Comparison of ENCODE assay signal across 24 mouse cellular contexts in the genomic region with DNA sequence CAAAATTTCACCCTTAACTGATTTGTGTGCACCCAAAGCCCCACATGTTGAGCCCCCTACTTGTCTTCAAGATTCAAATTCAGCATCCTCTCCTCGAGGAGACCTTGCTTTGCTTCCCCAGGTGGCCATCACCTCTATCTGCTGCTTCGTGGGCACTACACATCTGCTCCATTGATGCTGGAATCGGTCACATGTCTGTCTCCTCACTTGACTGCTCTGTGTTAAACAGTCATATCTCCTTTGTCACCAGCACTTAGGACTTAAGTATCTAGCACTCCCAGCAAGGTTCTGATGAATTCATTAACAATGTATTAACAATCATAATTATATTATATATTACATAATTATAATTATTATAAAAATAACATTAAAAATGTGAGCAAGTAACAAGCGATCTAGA.
A peak's percentile ranks its signal among the peaks of the same experiment; 100 is the strongest.
DNase-seq lines count a peak whose midpoint lies in the region; ATAC-seq and TF ChIP-seq lines count a peak whose summit lies in the region.
"Had no signal": no experiment of that assay in that cellular context is flagged by ENCODE, and none has a peak within 500 bp of the region (broad histone marks: within the 10 kb centered on the region; RNA-seq: fewer than 3 reads in every experiment).

No protein-coding gene starts in this region.

- H3K9ac ChIP-seq in forebrain, embryonic 13.5 days: no peak overlapping the region
- no peak overlapping the region for H3K9ac ChIP-seq in forebrain, embryonic 15.5 days (replicated peaks)
- no peak overlapping the region for H3K9ac ChIP-seq in forebrain, postnatal 0 days
- no peak overlapping the region for H3K9ac ChIP-seq in intestine, embryonic 14.5 days (ENCODE audit: low read length)
- H3K9ac ChIP-seq in intestine, postnatal 0 days (ENCODE audit: low read depth, low read length): no peak overlapping the region
- H3K9ac ChIP-seq: embryonic facial prominence, embryonic 13.5 days; embryonic facial prominence, embryonic 15.5 days had no signal

- no peak for TF ChIP-seq CTCF in forebrain, postnatal 0 days (IDR thresholded peaks at IDR 0.05; ENCODE audit: low read depth)
- TF ChIP-seq CTCF in intestine, postnatal 0 days (IDR thresholded peaks at IDR 0.05; ENCODE audit: low read depth): no peak

- H3K4me2 ChIP-seq in forebrain, embryonic 13.5 days: no peak overlapping the region
- H3K4me2 ChIP-seq in forebrain, embryonic 15.5 days (replicated peaks): no peak overlapping the region
- no peak overlapping the region for H3K4me2 ChIP-seq in forebrain, postnatal 0 days (ENCODE audit: low read depth)
- H3K4me2 ChIP-seq in intestine, embryonic 14.5 days (ENCODE audit: low read length): no peak overlapping the region
- no peak overlapping the region for H3K4me2 ChIP-seq in intestine, postnatal 0 days (replicated peaks; ENCODE audit: low read depth)
- H3K4me2 ChIP-seq: embryonic facial prominence, embryonic 13.5 days; embryonic facial prominence, embryonic 15.5 days had no signal

- no peak overlapping the region for H3K27ac ChIP-seq in forebrain, embryonic 13.5 days
- no peak overlapping the region for H3K27ac ChIP-seq in forebrain, embryonic 10.5 days
- H3K27ac ChIP-seq in forebrain, embryonic 15.5 days (replicated peaks): 0 out of 2 replicates have a peak overlapping the region, but pooled peaks have one; percentile 57
- H3K27ac ChIP-seq in forebrain, postnatal 0 days (ENCODE audit: low read depth, low read length): no peak overlapping the region
- H3K27ac ChIP-seq in intestine, embryonic 14.5 days (ENCODE audit: low read depth): no peak overlapping the region
- no peak overlapping the region for H3K27ac ChIP-seq in intestine, postnatal 0 days (ENCODE audit: low read depth, low read length)
- H3K27ac ChIP-seq: embryonic facial prominence, embryonic 13.5 days; embryonic facial prominence, embryonic 15.5 days had no signal

- no peak overlapping the region for H3K4me3 ChIP-seq in forebrain, embryonic 13.5 days
- no peak overlapping the region for H3K4me3 ChIP-seq in forebrain, embryonic 10.5 days
- no peak overlapping the region for H3K4me3 ChIP-seq in forebrain, embryonic 15.5 days
- H3K4me3 ChIP-seq in forebrain, postnatal 0 days (ENCODE audit: low read depth, low read length): no peak overlapping the region
- H3K4me3 ChIP-seq in intestine, embryonic 14.5 days (ENCODE audit: low read depth, low read length): no peak overlapping the region
- no peak overlapping the region for H3K4me3 ChIP-seq in intestine, postnatal 0 days (ENCODE audit: low read depth, low read length)
- H3K4me3 ChIP-seq: embryonic facial prominence, embryonic 13.5 days; embryonic facial prominence, embryonic 15.5 days; erythroblast, embryonic 14.5 days had no signal

- WGBS in forebrain, embryonic 13.5 days: 67% methylated on average over 4 of the region's 4 CpGs
- WGBS in forebrain, embryonic 10.5 days: 81% methylated on average over 4 of the region's 4 CpGs
- 62% methylated on average over 4 of the region's 4 CpGs for WGBS in forebrain, embryonic 15.5 days
- 57% methylated on average over 4 of the region's 4 CpGs for WGBS in forebrain, postnatal 0 days
- WGBS in intestine, embryonic 14.5 days: 83% methylated on average over 4 of the region's 4 CpGs
- WGBS in intestine, postnatal 0 days: 77% methylated on average over 4 of the region's 4 CpGs

- DNase-seq in forebrain, embryonic 10.5 days (ENCODE audit: extremely low spot score, low spot score): no peak
- no peak for DNase-seq in forebrain, postnatal 0 days
- peak; percentile 9 for DNase-seq in intestine, embryonic 14.5 days (ENCODE audit: low spot score)
- DNase-seq: adrenal gland, adult 8-10 months; adrenal gland, postnatal 14 days; adrenal gland, postnatal 36 days; B cell, adult 2 months; cerebellum, adult 11 months; cerebellum, adult 18-20 months; cerebellum, adult 8-10 months; cerebellum, adult 9-11 months; cerebellum, postnatal 36 days; embryo, embryonic 11 days had no signal

- no peaks in the 10 kb centered on the region for H3K36me3 ChIP-seq in forebrain, embryonic 13.5 days (ENCODE audit: poor library complexity, severe bottlenecking)
- H3K36me3 ChIP-seq in forebrain, embryonic 10.5 days (replicated peaks): no peaks in the 10 kb centered on the region
- H3K36me3 ChIP-seq in forebrain, embryonic 15.5 days: no peaks in the 10 kb centered on the region
- no peaks in the 10 kb centered on the region for H3K36me3 ChIP-seq in forebrain, postnatal 0 days (ENCODE audit: insufficient read depth)
- no peaks in the 10 kb centered on the region for H3K36me3 ChIP-seq in intestine, embryonic 14.5 days (ENCODE audit: control insufficient read depth, insufficient read depth, low read length)
- H3K36me3 ChIP-seq in intestine, postnatal 0 days (ENCODE audit: control insufficient read depth, insufficient read depth): no peaks in the 10 kb centered on the region
- H3K36me3 ChIP-seq: embryonic facial prominence, embryonic 13.5 days; embryonic facial prominence, embryonic 15.5 days; G1E had no signal

- H3K27me3 ChIP-seq in forebrain, embryonic 13.5 days: no peaks in the 10 kb centered on the region
- no peaks in the 10 kb centered on the region for H3K27me3 ChIP-seq in forebrain, embryonic 10.5 days (ENCODE audit: poor library complexity, severe bottlenecking)
- H3K27me3 ChIP-seq in forebrain, embryonic 15.5 days: no peaks in the 10 kb centered on the region
- H3K27me3 ChIP-seq in forebrain, postnatal 0 days (ENCODE audit: insufficient read depth, low read length): no peaks in the 10 kb centered on the region
- no peaks in the 10 kb centered on the region for H3K27me3 ChIP-seq in intestine, embryonic 14.5 days (replicated peaks; ENCODE audit: control insufficient read depth, insufficient read depth, low read length)
- no peaks in the 10 kb centered on the region for H3K27me3 ChIP-seq in intestine, postnatal 0 days (replicated peaks; ENCODE audit: control insufficient read depth, insufficient read depth, low read length)
- H3K27me3 ChIP-seq: CH12.LX; embryonic facial prominence, embryonic 13.5 days; embryonic facial prominence, embryonic 15.5 days had no signal

- no peaks in the 10 kb centered on the region for H3K9me3 ChIP-seq in forebrain, embryonic 13.5 days (replicated peaks)
- H3K9me3 ChIP-seq in forebrain, embryonic 10.5 days: no peaks in the 10 kb centered on the region
- no peaks in the 10 kb centered on the region for H3K9me3 ChIP-seq in forebrain, embryonic 15.5 days
- no peaks in the 10 kb centered on the region for H3K9me3 ChIP-seq in forebrain, postnatal 0 days (ENCODE audit: low read length)
- no peaks in the 10 kb centered on the region for H3K9me3 ChIP-seq in intestine, embryonic 14.5 days (ENCODE audit: control insufficient read depth, low read length)
- H3K9me3 ChIP-seq in intestine, postnatal 0 days (ENCODE audit: control insufficient read depth): no peaks in the 10 kb centered on the region
- H3K9me3 ChIP-seq: embryonic facial prominence, embryonic 13.5 days; embryonic facial prominence, embryonic 15.5 days had no signal

- peaks cover 11% of the 10 kb centered on the region for H3K4me1 ChIP-seq in forebrain, embryonic 13.5 days
- no peaks in the 10 kb centered on the region for H3K4me1 ChIP-seq in forebrain, embryonic 10.5 days
- peaks cover 12% of the 10 kb centered on the region for H3K4me1 ChIP-seq in forebrain, embryonic 15.5 days
- H3K4me1 ChIP-seq in forebrain, postnatal 0 days (ENCODE audit: insufficient read depth): no peaks in the 10 kb centered on the region
- no peaks in the 10 kb centered on the region for H3K4me1 ChIP-seq in intestine, embryonic 14.5 days (replicated peaks; ENCODE audit: control insufficient read depth, insufficient read depth, low read length)
- no peaks in the 10 kb centered on the region for H3K4me1 ChIP-seq in intestine, postnatal 0 days (replicated peaks; ENCODE audit: control insufficient read depth, insufficient read depth, low read length)
- H3K4me1 ChIP-seq: embryonic facial prominence, embryonic 15.5 days had no signal

- ATAC-seq in forebrain, embryonic 13.5 days: peak; percentile 61
- peak; percentile 60; the same call in 1 of the 2 replicates for ATAC-seq in forebrain, embryonic 15.5 days (replicated peaks)
- no peak for ATAC-seq in forebrain, postnatal 0 days
- ATAC-seq in intestine, embryonic 14.5 days (replicated peaks; ENCODE audit: low FRiP score, low TSS enrichment, low read depth): no peak
- ATAC-seq in intestine, postnatal 0 days: no peak
- ATAC-seq: activated CD4-positive, CD25-positive, alpha-beta regulatory T cell, adult 4 months; CD4-positive, CD25-positive, alpha-beta regulatory T cell, adult 4 months; Patski had no signal

Comparison
In these comparisons a context has a peak if more than half of its experiments do, and no peak if none do; other contexts are left out.
1. ATAC-seq: peak in forebrain, embryonic 13.5 days (single experiment) and forebrain, embryonic 15.5 days (single experiment); none in forebrain, postnatal 0 days (single experiment), intestine, embryonic 14.5 days (single experiment) and intestine, postnatal 0 days (single experiment).